Comparison of ENCODE assay signal across 18 mouse cellular contexts in genomic region chr11:77665384-77665783, GRCm38 (mm10). TPM values are rescaled to one million over a fixed set of nuclear protein-coding genes. Genes with fewer than 3 reads are reported as not detected.
DNase-seq lines count a peak whose midpoint lies in the region; ATAC-seq and TF ChIP-seq lines count a peak whose summit lies in the region.
"Not testable (repeated sequence)": the region's sequence is repeated elsewhere in the genome, so short reads cannot be mapped to it uniquely, and the experiment has no call there.
"Had no signal": no experiment of that assay in that cellular context is flagged by ENCODE, and none has a peak within 500 bp of the region (broad histone marks: within the 10 kb centered on the region; RNA-seq: fewer than 3 reads in every experiment).

No protein-coding gene starts in this region.

- DNase-seq in A20 (ENCODE audit: low read depth, low spot score), result peak; percentile 20
- peak; percentile 29 for DNase-seq in CD4-positive helper T cell, adult 2 months (ENCODE audit: low read depth, low spot score)
- not testable (repeated sequence) for DNase-seq in Patski (ENCODE audit: low read depth, low spot score); heart, adult 2 months; liver, embryonic 14.5 days (ENCODE audit: low read depth in 3 of 3, low spot score in 3 of 3)
- DNase-seq in T-cell, adult 2 months (ENCODE audit: low spot score), result peak; percentile 11
- DNase-seq in lung, postnatal 36 days, result peak; percentile 4
- peak; percentile 19 for DNase-seq in splenic B cell, adult 2 months (ENCODE audit: low read depth, low spot score)

- TF ChIP-seq EP300 in heart, adult 2 months (IDR thresholded peaks at IDR 0.05; ENCODE audit: insufficient read depth, low read depth, low read length); liver, embryonic 14.5 days (IDR thresholded peaks at IDR 0.05; ENCODE audit: low read depth): not testable (repeated sequence)

- H3K9me3 ChIP-seq in liver, embryonic 14.5 days (ENCODE audit: control insufficient read depth, low read length), result not testable (repeated sequence)

- H3K4me2 ChIP-seq in liver, embryonic 14.5 days (ENCODE audit: low read depth), result not testable (repeated sequence)

- WGBS in heart, adult 2 months, result 70% methylated on average over 5 of the region's 5 CpGs
- WGBS in liver, embryonic 14.5 days (ENCODE audit: insufficient replicate concordance), result 59% methylated on average over 5 of the region's 5 CpGs

- POLR2A ChIA-PET in Patski (lab: Charles Lee), result not testable (repeated sequence)

- H3K4me3 ChIP-seq in heart, adult 2 months; liver, embryonic 14.5 days (ENCODE audit: insufficient read depth in 1 of 2, low read depth in 2 of 2, low read length in 2 of 2): not testable (repeated sequence)

- not testable (repeated sequence) for H3K27me3 ChIP-seq in Patski; heart, adult 2 months (ENCODE audit: control insufficient read depth, insufficient read depth, low read length); liver, embryonic 14.5 days (ENCODE audit: control insufficient read depth, insufficient read depth, low read length); splenic B cell, adult 2 months (ENCODE audit: control insufficient read depth, insufficient read depth, low read length, poor library complexity, severe bottlenecking)

- H3K27ac ChIP-seq in heart, adult 2 months; liver, embryonic 14.5 days: not testable (repeated sequence)

- not testable (repeated sequence) for TF ChIP-seq POLR2A in heart, adult 2 months (IDR thresholded peaks at IDR 0.05; ENCODE audit: insufficient read depth, low read depth, low read length)

- not testable (repeated sequence) for H3K9ac ChIP-seq in heart, adult 2 months (ENCODE audit: low read depth, low read length); liver, embryonic 14.5 days (replicated peaks)

- ATAC-seq in Patski; liver, embryonic 14.5 days (ENCODE audit: insufficient read depth): not testable (repeated sequence)

- peak; percentile 43 for TF ChIP-seq CTCF in Patski (IDR thresholded peaks at IDR 0.05)
- peak; percentile 21; the same call in 1 of the 2 replicates for TF ChIP-seq CTCF in heart, adult 2 months (IDR thresholded peaks at IDR 0.05)
- TF ChIP-seq CTCF in liver, embryonic 14.5 days (IDR thresholded peaks at IDR 0.05; ENCODE audit: low read depth), result peak; percentile 26; the same call in 1 of the 2 replicates

- in situ Hi-C loops in Patski (cut with MboI; ENCODE audit: low pct_unique_long_range_greater_than_20kb), result not testable (repeated sequence)

- H3K4me1 ChIP-seq in heart, adult 2 months (ENCODE audit: control insufficient read depth, insufficient read depth, low read length); liver, embryonic 14.5 days (replicated peaks; ENCODE audit: control insufficient read depth in 2 of 2, insufficient read depth in 2 of 2, low read length in 1 of 2): not testable (repeated sequence)

- CTCF ChIA-PET in Patski (lab: Charles Lee), result not testable (repeated sequence)

- H3K36me3 ChIP-seq in heart, adult 2 months (ENCODE audit: control insufficient read depth, insufficient read depth, low read length); liver, embryonic 14.5 days (replicated peaks; ENCODE audit: control insufficient read depth, insufficient read depth, low read depth); splenic B cell, adult 2 months (ENCODE audit: control insufficient read depth, insufficient read depth, low read length, poor library complexity, severe bottlenecking): not testable (repeated sequence)

- not testable (repeated sequence) for H3K79me2 ChIP-seq in heart, adult 2 months (replicated peaks; ENCODE audit: control insufficient read depth, insufficient read depth, low read length)

- intact Hi-C loops in heart, adult 2 months (cut with DNase I), result not testable (repeated sequence)

RNA-seq across cellular contexts. Expression of gene Nufip2, which starts 20.6 kb away (rescaled TPM):
- 50.3 TPM for polyA plus RNA-seq in Patski (2021)
- 10 to 100 TPM; 44.8 to 47.6 TPM for total RNA-seq in heart, adult 2 months (2021)
- polyA plus RNA-seq in heart, adult 2 months (2012; rRNA removed), result 11.4 and 14.7 TPM in 2 replicates
- 5.8 and 7.6 TPM in 2 replicates for polyA plus RNA-seq in liver, embryonic 14.5 days (2012; rRNA removed)
- polyA plus RNA-seq in liver, embryonic 14.5 days (2014; fragmentation: Nextera tagmentation; extraction: Ambion mirVana), result 1.2 and 1.9 TPM in 2 replicates

RNA-seq across cellular contexts. Expression of gene Taok1, which starts 57.8 kb away (rescaled TPM):
- 28.7 TPM for polyA plus RNA-seq in Patski (2021)
- 10 to 100 TPM; 50.9 to 56.8 TPM for total RNA-seq in heart, adult 2 months (2021)
- 7.8 and 18.2 TPM in 2 replicates for polyA plus RNA-seq in heart, adult 2 months (2012; rRNA removed)
- polyA plus RNA-seq in liver, embryonic 14.5 days (2012; rRNA removed), result 2.5 and 3.3 TPM in 2 replicates
- 4.0 and 5.1 TPM in 2 replicates for polyA plus RNA-seq in liver, embryonic 14.5 days (2014; fragmentation: Nextera tagmentation; extraction: Ambion mirVana)

RNA-seq across cellular contexts. Expression of gene Cryba1, which starts 59.7 kb away (rescaled TPM):
- polyA plus RNA-seq in Patski (2021), result not detected
- total RNA-seq in heart, adult 2 months (2021), result not detected
- polyA plus RNA-seq in heart, adult 2 months (2012; rRNA removed), result not detected in 2 replicates
- not detected in 2 replicates for polyA plus RNA-seq in liver, embryonic 14.5 days (2012; rRNA removed)
- not detected in 2 replicates for polyA plus RNA-seq in liver, embryonic 14.5 days (2014; fragmentation: Nextera tagmentation; extraction: Ambion mirVana)
- total RNA-seq: adrenal gland, adult 18-20 months; adrenal gland, adult 8-10 months; adrenal gland, postnatal 14 days; adrenal gland, postnatal 36 days; CH12.LX had no signal
- polyA plus RNA-seq: CD4-positive, CD25-positive, alpha-beta regulatory T cell, adult 4 months; cerebellum, adult 2 months; cortical plate, adult 2 months; embryonic facial prominence, embryonic 14.5 days; G1E had no signal
